Mouse (Mus musculus) cerebellum, postnatal 4 days (tissue): ENCODE data around the gene BC061212.
"Not testable (repeated sequence)": the region's sequence is repeated elsewhere in the genome, so short reads cannot be mapped to it uniquely, and the experiment has no call there.

Experiments
- DNase-seq, 2 experiments: peaks; one replicate each; pipeline ENCODE4 v3.0.0; 2022; ENCODE audit warnings: low spot score in 2 of 2, mixed read lengths in 1 of 2

The BC061212 gene

GRCm38 (mm10) chr5:94070445-94070844 lies at the start of gene BC061212:
Gene BC061212 (minus strand): TSS chr5:94070545.
- DNase-seq = not testable (repeated sequence)

GRCm38 (mm10) chr5:94076085-94076484 lies 5.7 kb upstream of the BC061212 start, which contains the start of gene Gm6351:
Gene Gm6351 (plus strand): TSS chr5:94076385.
- DNase-seq = not testable (repeated sequence)
